Mouse (Mus musculus) midbrain, embryonic 10.5 days (tissue): ENCODE data around the gene Grm2. TPM values are rescaled to one million over a fixed set of nuclear protein-coding genes. Genes with fewer than 3 reads are reported as not detected.
"Not testable (repeated sequence)": the region's sequence is repeated elsewhere in the genome, so short reads cannot be mapped to it uniquely, and the experiment has no call there.

Source experiments
- DNase-seq: peaks from one replicate; pipeline ENCODE4 v3.0.0-alpha.2; 2017; ENCODE audit warnings: low spot score
- H3K27ac ChIP-seq: fragments of 300-500 bp; sonication (generic); replicated peaks from 2 replicates; pipeline ENCODE4 v1.5.1; 2016; ENCODE audit warnings: mild to moderate bottlenecking
- H3K27me3 ChIP-seq: fragments of 300-500 bp; sonication (generic); 2 replicates; pipeline ENCODE4 v1.6.1; 2016; ENCODE audit warnings: low read depth, mild to moderate bottlenecking; ENCODE audit not compliant: poor library complexity, severe bottlenecking
- H3K36me3 ChIP-seq: fragments of 300-500 bp; sonication (generic); 2 replicates; pipeline ENCODE4 v1.6.1; 2016; ENCODE audit warnings: mild to moderate bottlenecking, moderate library complexity
- H3K4me1 ChIP-seq: fragments of 300-500 bp; sonication (generic); 2 replicates; pipeline ENCODE4 v1.6.1; 2016
- H3K4me3 ChIP-seq: fragments of 300-500 bp; sonication (generic); 2 replicates; pipeline ENCODE4 v1.5.1; 2016; ENCODE audit warnings: mild to moderate bottlenecking, moderate library complexity
- H3K9me3 ChIP-seq: fragments of 300-500 bp; sonication (generic); replicated peaks from 2 replicates; pipeline ENCODE4 v1.6.1; 2016; ENCODE audit warnings: mild to moderate bottlenecking
- WGBS: fragments of 180-500 bp; shearing (Covaris S2); methylation state at CpG from one replicate; pipeline ENCODE4 v1.1.7; 2016; 5-methylcytosine and 5-hydroxymethylcytosine counted together
- polyA plus RNA-seq: library from polyadenylated mRNA; unstranded; fragments of >200 nt; fragmentation: Nextera tagmentation; extraction: Ambion mirVana; gene quantifications from 2 replicates; pipeline ENCODE4 v1.2.1, GENCODE M21; 2016

The Grm2 gene
- polyA plus RNA-seq, 1 experiment from 2014 or later, result 11.8 TPM

GRCm38 (mm10) chr9:106598466-106598865 is 57.4 kb downstream of the Grm2 start:
- no peak overlapping the region for H3K4me3 ChIP-seq
- H3K27ac ChIP-seq, result no peak overlapping the region
- H3K9me3 ChIP-seq, result no peaks in the 10 kb centered on the region
- no peaks in the 10 kb centered on the region for H3K4me1 ChIP-seq
- H3K27me3 ChIP-seq, result no peaks in the 10 kb centered on the region
- WGBS, result 42% methylated on average over 7 of the region's 7 CpGs
- no peaks in the 10 kb centered on the region for H3K36me3 ChIP-seq
- DNase-seq, result no peak

GRCm38 (mm10) chr9:106595836-106596235 is 60.0 kb downstream of the Grm2 start:
- H3K27ac ChIP-seq, result no peak overlapping the region
- no peak overlapping the region for H3K4me3 ChIP-seq
- H3K27me3 ChIP-seq, result no peaks in the 10 kb centered on the region
- H3K9me3 ChIP-seq, result no peaks in the 10 kb centered on the region
- H3K4me1 ChIP-seq, result no peaks in the 10 kb centered on the region
- WGBS, result 75% methylated on average over 7 of the region's 7 CpGs
- no peak for DNase-seq
- H3K36me3 ChIP-seq, result no peaks in the 10 kb centered on the region

GRCm38 (mm10) chr9:106595402-106595801 is 60.5 kb downstream of the Grm2 start:
- not testable (repeated sequence) for H3K27ac ChIP-seq, DNase-seq, H3K36me3 ChIP-seq, H3K9me3 ChIP-seq, H3K4me1 ChIP-seq, H3K4me3 ChIP-seq, H3K27me3 ChIP-seq
- WGBS, result 39% methylated on average over 4 of the region's 4 CpGs

Other genes with a start within 250 kb of the Grm2 start
- 872 and 1,015 TPM in 2 replicates for gene Rpl29, start 226.6 kb downstream of the Grm2 start, polyA plus RNA-seq
- 39.3 and 42.6 TPM in 2 replicates for gene Acy1, start 217.8 kb downstream of the Grm2 start, polyA plus RNA-seq
- 5.2 TPM in 2 replicates for gene Abhd14b, start 208.6 kb downstream of the Grm2 start, polyA plus RNA-seq
- gene Abhd14a, start 208.4 kb downstream of the Grm2 start, polyA plus RNA-seq, result 37.7 TPM in 2 replicates
- 385 and 386 TPM in 2 replicates for gene Pcbp4, start 202.8 kb downstream of the Grm2 start, polyA plus RNA-seq
- 0.11 and 0.15 TPM in 2 replicates for gene Gpr62, start 190.1 kb downstream of the Grm2 start, polyA plus RNA-seq
- gene Rrp9, start 180.1 kb downstream of the Grm2 start, polyA plus RNA-seq, result 69.9 and 74.9 TPM in 2 replicates
- gene Parp3, start 179.1 kb downstream of the Grm2 start, polyA plus RNA-seq, result 1.9 and 2.7 TPM in 2 replicates
- gene Iqcf1, start 156.1 kb downstream of the Grm2 start, polyA plus RNA-seq, result not detected in 2 replicates
- 0.27 TPM in 1 of 2 replicates, not detected in the other for gene Iqcf5, start 141.5 kb downstream of the Grm2 start, polyA plus RNA-seq
- not detected in 2 replicates for gene Iqcf3, start 94.5 kb downstream of the Grm2 start, polyA plus RNA-seq
- not detected in 2 replicates for gene Iqcf4, start 85.1 kb downstream of the Grm2 start, polyA plus RNA-seq
- gene Iqcf6, start 29.5 kb downstream of the Grm2 start, polyA plus RNA-seq, result not detected in 2 replicates
- 26.4 and 30.2 TPM in 2 replicates for gene Tex264, start 29.8 kb upstream of the Grm2 start, polyA plus RNA-seq
- 8.0 and 9.0 TPM in 2 replicates for gene Rad54l2, start 133.1 kb upstream of the Grm2 start, polyA plus RNA-seq
- gene Dcaf1, start 165.8 kb upstream of the Grm2 start, polyA plus RNA-seq, result 33.6 and 35.7 TPM in 2 replicates
- 15.0 and 15.5 TPM in 2 replicates for gene Rbm15b, start 231.3 kb upstream of the Grm2 start, polyA plus RNA-seq
- gene Manf, start 235.9 kb upstream of the Grm2 start, polyA plus RNA-seq, result 231 and 297 TPM in 2 replicates